Mouse (Mus musculus): ENCODE measurements at regions not wholly inside any gene's neighbourhood (a gene's known extent, or its start where the extent isn't known, plus 50 kb on each side); places are given as distances from the start of the nearest gene placed in this dataset.

DNA sequence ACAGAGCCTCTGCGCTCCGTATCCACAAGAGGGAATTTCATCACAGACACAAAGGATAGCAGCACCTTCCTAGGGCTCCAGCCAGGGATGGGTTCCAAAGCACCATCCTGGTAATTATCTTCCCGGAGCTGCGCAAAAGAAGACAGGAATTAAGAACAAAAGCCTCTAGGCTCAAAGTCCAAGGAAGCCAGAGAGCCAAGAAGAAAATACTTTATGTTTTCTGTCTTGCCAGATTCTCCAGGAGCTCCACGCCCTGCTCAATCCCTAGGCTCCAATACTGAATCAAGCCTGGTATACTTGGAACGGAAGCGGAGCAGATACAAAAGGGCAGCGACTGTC is 54.4 kb downstream of the Irf2bpl start:
- ATAC-seq (ENCODE audit: low TSS enrichment) = no peak

GRCm38 (mm10) chr12:86829581-86830246 is 54.9 kb downstream of the Irf2bpl start:
- no peak for ATAC-seq (ENCODE audit: low TSS enrichment)

DNA sequence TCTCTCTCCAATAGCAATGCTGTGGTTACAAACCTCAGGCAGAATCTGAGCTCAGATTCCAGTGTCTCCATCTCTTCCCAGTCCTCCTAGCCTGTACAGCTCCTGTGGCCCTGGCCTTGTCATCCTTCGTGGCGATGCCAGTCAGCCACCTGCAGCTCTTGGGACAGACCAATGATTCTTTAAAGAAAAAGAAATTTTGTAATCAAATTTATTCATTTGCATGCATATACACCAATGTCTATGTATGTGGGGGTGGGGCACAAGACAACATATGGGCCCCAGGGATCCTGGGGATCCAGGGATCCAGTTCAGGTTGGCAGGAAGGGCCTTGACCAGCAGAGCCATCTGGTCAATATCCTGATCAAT is 57.4 kb downstream of the Irf2bpl start:
- ATAC-seq (ENCODE audit: low TSS enrichment) = peak; percentile 44

- peak; percentile 22; the same call in 1 of the 2 replicates for ATAC-seq (ENCODE audit: low TSS enrichment)
Observed at GRCm38 (mm10) chr12:86826420-86827240, 58.0 kb downstream of the Irf2bpl start.

- ATAC-seq (ENCODE audit: low TSS enrichment) = no peak
Observed at GRCm38 (mm10) chr12:86825584-86826419, 58.8 kb downstream of the Irf2bpl start.

DNA sequence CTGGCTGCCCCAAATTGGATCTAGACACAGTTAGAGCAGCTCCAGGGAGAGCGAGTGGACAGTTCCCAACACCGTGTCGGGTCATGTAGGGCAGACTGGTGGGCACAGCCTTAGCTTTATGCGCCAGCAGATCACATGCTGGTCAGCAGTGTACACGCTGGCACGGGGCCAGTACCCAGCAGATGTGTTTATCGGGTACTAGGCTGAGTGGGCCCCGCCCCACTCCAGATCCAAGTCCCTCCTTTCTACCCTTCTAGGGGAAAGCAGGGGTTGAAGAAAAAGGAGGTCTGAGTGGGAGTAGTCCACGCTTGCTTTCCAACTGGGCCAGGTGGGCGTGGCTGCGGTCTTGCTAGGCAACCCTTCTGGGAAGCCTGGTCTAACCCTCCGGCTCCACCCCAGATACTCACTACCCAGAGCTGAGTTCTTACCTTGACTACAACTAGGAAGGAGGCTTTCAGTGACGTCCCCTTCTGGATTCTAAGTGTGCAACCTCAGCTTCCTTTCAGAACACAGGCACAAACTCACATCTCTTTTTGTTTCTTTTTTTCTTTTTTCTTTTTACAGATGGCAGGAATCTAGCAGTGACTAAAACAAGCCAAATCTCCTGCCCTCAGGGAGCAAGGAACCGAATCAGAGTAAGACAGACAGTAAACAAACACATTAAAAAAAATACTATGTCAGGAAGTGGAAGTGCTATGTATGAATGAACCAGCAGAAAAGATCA is 59.6 kb downstream of the Irf2bpl start:
- ATAC-seq (ENCODE audit: low TSS enrichment) = peak; percentile 50

DNA sequence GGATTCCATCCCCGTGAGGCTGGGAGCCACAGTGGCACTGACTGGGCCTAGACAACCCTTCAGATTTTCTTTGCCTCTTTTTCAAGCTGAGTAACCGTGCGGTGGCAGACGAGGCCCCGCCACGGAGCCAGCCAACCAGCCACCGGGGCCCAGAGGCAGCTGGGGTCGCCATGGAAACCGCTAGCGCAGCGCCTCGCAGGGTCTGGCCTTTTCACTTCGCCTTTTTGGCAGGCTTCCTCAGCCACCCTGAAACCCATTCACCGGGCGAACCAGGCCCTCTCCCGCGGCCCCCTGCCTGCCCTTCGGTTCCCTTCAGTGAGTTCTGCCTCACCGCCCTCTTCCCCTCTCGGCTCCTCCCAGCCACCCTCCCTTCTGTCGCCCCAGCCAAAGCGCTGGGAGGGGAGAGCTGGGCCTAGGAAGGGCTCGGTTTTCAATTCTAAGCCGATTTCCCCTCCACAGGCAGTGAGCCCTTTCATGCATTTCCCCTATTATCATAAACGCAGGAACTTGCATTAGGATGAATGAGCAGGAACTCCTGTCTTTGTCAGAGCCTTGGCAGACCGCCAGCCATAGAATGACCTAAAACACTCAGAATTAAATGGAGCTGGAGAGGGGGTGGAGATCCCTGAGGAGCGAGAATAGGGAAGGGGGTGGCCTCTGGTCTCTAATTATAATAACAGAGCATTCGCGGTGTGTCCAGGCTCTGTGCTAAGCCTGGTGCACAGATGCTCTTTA is 60.6 kb downstream of the Irf2bpl start:
- peak; percentile 71 for ATAC-seq (ENCODE audit: low TSS enrichment)

- no peak for ATAC-seq (ENCODE audit: low TSS enrichment)
Observed at GRCm38 (mm10) chr12:86823488-86823854, 61.1 kb downstream of the Irf2bpl start.

GRCm38 (mm10) chr12:86821183-86821582 is 63.4 kb downstream of the Irf2bpl start:
- ATAC-seq (ENCODE audit: low TSS enrichment) = no peak

DNA sequence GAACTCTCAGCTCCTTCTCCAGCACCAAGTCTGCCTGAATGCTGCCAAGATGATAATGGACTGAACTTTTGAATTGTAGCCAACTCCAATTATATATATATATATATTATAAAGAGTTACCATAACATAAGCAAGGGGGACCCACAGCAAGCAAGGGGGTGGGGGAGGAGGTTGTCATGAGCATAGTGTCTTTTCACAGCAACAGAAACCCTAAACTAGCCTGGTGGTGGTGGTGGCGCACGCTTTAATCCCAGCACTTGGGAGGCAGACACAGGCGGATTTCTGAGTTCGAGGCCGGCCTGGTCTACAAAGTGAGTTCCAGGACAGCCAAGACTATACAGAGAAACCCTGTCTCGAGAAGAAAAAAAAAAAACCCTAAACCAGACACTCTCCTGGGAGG is 65.0 kb downstream of the Irf2bpl start:
- ATAC-seq (ENCODE audit: low TSS enrichment) = no peak

DNA sequence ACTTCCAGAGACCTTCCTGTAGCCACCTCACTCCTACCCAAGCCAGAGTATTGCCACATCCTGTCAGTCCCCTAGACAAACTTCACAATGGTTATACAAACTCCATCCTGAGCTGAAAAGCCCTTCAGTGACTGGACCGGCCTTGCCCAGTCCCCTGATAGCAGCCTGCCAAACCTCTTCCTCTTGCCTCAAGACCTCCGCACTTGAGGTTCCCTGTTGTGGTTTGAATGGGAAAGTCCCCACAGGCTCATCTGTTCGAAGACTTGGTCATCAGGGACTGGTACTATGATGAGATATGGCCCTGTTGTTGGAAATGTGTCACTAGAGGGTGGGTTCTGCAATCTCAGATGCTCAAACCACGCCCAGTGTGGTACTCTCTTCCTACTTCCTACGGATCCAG is 65.4 kb downstream of the Irf2bpl start:
- ATAC-seq (ENCODE audit: low TSS enrichment) = no peak

DNA sequence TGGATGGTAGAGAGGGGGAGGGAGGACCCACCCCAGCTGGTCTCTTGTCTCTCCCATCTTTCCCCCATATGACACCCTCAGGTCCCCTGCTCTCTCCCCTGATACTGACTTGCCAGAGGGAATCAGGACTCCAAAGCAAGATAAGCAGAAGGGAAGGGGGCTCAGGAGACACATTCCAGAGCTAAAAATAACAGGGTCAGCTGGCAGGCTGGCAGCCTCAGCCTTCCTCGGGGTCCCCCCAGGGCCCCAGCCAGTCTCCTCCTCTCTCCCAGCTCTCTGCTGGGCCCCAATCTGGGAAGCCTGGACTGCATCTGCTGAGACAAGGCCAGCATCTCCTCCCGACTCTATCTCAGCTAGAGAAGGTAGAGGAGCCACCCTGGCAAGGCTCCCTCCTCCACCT is 66.4 kb downstream of the Irf2bpl start:
- ATAC-seq (ENCODE audit: low TSS enrichment) = no peak

GRCm38 (mm10) chr12:86816702-86817610 is 67.6 kb downstream of the Irf2bpl start:
- ATAC-seq (ENCODE audit: low TSS enrichment) = no peak

DNA sequence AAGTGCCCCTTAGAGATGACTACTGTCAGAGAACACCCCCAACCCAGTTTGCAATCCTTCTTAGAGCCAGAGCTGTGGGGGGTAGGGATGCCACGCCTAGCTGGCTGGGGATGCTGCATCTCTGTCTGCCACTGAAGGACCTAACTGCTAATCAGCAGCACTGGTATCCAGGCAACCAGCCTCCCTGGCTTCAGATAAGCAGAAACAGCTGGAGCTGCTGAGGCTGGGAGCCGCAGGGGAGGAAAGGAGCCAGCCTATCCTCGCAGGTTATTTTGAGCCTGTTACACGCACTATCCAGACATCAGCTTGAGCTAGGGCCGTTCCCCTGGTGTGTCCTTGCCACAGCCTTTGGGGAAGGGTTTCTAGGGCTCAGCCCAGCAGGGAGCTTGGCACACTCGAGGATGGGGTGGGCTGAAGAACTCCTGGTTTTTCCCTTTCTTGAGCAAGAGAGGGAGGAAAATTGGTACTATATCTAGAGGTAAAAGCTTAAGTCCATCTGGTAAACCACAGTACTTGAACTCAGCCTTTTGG is 68.4 kb downstream of the Irf2bpl start:
- ATAC-seq (ENCODE audit: low TSS enrichment) = peak; percentile 79

- ATAC-seq (ENCODE audit: low TSS enrichment) = no peak
Observed at GRCm38 (mm10) chr12:86814740-86815139, 69.9 kb downstream of the Irf2bpl start.

Measured in frontal cortex, adult (tissue).